Mouse (Mus musculus): ENCODE data around the gene Ebf1. TPM values are rescaled to one million over a fixed set of nuclear protein-coding genes. Genes with fewer than 3 reads are reported as not detected.

Ebf1 gene
- total and polyA plus RNA-seq, 3 experiments, result 0.04 TPM; not detected in 2

DNA sequence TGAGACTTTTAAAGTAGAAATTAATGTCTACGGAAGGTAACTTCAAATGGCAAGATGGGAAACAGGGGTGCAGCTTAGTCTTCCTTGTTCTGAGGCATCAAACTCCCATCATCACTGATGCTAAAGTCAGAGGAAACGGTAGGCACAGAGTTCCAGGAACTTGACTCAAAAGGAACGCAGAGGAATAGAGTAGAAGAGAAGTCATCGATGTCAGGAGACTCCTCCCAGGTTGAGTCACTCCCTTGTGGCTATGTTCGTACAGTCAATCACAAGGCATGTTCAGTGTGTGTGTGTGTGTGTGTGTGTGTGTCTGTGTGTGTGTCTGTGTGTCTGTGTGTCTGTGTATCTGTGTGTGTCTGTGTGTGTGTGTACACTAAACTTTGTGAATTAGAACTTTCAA, 108.6 kb downstream of the Ebf1 start:
- H3K4me3 ChIP-seq (ENCODE audit: control insufficient read depth in 1 of 2, insufficient read depth in 1 of 2, low read depth in 2 of 2, low read length in 2 of 2), result no peak overlapping the region
- no peaks in the 10 kb centered on the region for H3K79me2 ChIP-seq (ENCODE audit: control insufficient read depth, insufficient read depth, low read length, poor library complexity)
- H3K9me3 ChIP-seq (replicated peaks; ENCODE audit: insufficient read depth, low read length), result no peaks in the 10 kb centered on the region
- H3K36me3 ChIP-seq (ENCODE audit: control insufficient read depth in 1 of 2, insufficient read depth in 2 of 2, low read length in 2 of 2), result no peaks in the 10 kb centered on the region
- no peaks in the 10 kb centered on the region for H3K4me1 ChIP-seq (ENCODE audit: control insufficient read depth in 1 of 2, insufficient read depth in 2 of 2, low read length in 2 of 2)
- H3K27me3 ChIP-seq (ENCODE audit: control insufficient read depth in 1 of 2, insufficient read depth in 2 of 2, low read length in 2 of 2), result no peaks in the 10 kb centered on the region
- no peak for DNase-seq (ENCODE audit: low read depth, low spot score)
- TF ChIP-seq POLR2AphosphoS5 (IDR thresholded peaks at IDR 0.05; ENCODE audit: borderline replicate concordance, low read depth, low read length) (no peak), ZC3H11A (IDR thresholded peaks at IDR 0.05; ENCODE audit: low read depth, low read length) (no peak), POLR2A (IDR thresholded peaks at IDR 0.05; ENCODE audit: control insufficient read depth in 1 of 2, insufficient read depth in 1 of 2, low read depth in 1 of 2, low read length in 2 of 2, poor library complexity in 1 of 2) (no peak), E2F4 (IDR thresholded peaks at IDR 0.05; ENCODE audit: borderline replicate concordance, low read depth, low read length) (no peak), ETS1 (IDR thresholded peaks at IDR 0.05; ENCODE audit: low read depth, low read length) (no peak), ZNF384 (IDR thresholded peaks at IDR 0.05; ENCODE audit: low read depth, low read length) (no peak), NRF1 (IDR thresholded peaks at IDR 0.05; ENCODE audit: insufficient read depth, low read depth, low read length, poor library complexity, severe bottlenecking) (no peak), JUND (IDR thresholded peaks at IDR 0.05; ENCODE audit: low read depth, low read length) (no peak), RAD21 (IDR thresholded peaks at IDR 0.05; ENCODE audit: low read depth, low read length) (no peak), MAZ (IDR thresholded peaks at IDR 0.05; ENCODE audit: low read depth, low read length) (no peak), MYB (IDR thresholded peaks at IDR 0.05; ENCODE audit: low read depth, low read length) (no peak), USF2 (IDR thresholded peaks at IDR 0.05; ENCODE audit: borderline replicate concordance in 1 of 2, insufficient read depth in 1 of 2, low read depth in 1 of 2, low read length in 2 of 2) (no peak), MEF2A (IDR thresholded peaks at IDR 0.05; ENCODE audit: extremely low read depth, insufficient replicate concordance, low read depth, low read length, poor library complexity, severe bottlenecking) (no peak), MAFK (IDR thresholded peaks at IDR 0.05; ENCODE audit: borderline replicate concordance, low read depth, low read length) (no peak), USF1 (IDR thresholded peaks at IDR 0.05; ENCODE audit: low read depth, low read length) (no peak), EP300 (IDR thresholded peaks at IDR 0.05; ENCODE audit: low read depth in 1 of 2, low read length in 2 of 2) (no peak), RCOR1 (IDR thresholded peaks at IDR 0.05; ENCODE audit: low read depth, low read length) (no peak), POLR2AphosphoS2 (IDR thresholded peaks at IDR 0.05; ENCODE audit: low read length) (no peak), GABPA (IDR thresholded peaks at IDR 0.05; ENCODE audit: low read depth, low read length) (no peak), CTCF (IDR thresholded peaks at IDR 0.05 in 2 of 3, conservative IDR thresholded peaks at IDR 0.05 in 1 of 3; ENCODE audit: control insufficient read depth in 1 of 3, insufficient read depth in 1 of 3, low read depth in 2 of 3, low read length in 3 of 3, poor library complexity in 1 of 3, severe bottlenecking in 1 of 3) (no peak)
- H3K27ac ChIP-seq (ENCODE audit: control insufficient read depth, low read depth, low read length), result no peak overlapping the region
- no peak overlapping the region for H3K9ac ChIP-seq (ENCODE audit: control insufficient read depth, low read depth, low read length, poor library complexity, severe bottlenecking)

DNA sequence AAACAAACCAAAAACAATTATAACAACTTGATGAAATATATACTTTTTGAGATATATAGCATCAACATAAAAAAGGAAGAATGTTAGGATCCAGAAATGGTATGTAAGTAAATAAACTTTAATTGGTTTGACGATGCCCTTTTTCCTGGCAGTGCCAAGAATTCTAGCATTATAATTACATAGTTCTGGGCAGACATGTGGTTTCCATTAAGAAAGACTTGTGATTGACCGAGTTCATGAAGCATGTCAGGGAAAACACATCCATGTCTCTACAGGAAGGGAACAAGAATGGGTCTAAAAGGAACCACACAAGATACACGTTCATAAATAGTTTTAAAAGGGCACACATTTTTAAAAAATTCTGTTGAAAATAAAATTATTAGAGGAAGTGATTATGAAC, 110.3 kb downstream of the Ebf1 start:
- H3K27ac ChIP-seq (ENCODE audit: control insufficient read depth, low read depth, low read length), result no peak overlapping the region
- no peaks in the 10 kb centered on the region for H3K27me3 ChIP-seq (ENCODE audit: control insufficient read depth in 1 of 2, insufficient read depth in 2 of 2, low read length in 2 of 2)
- H3K79me2 ChIP-seq (ENCODE audit: control insufficient read depth, insufficient read depth, low read length, poor library complexity), result no peaks in the 10 kb centered on the region
- no peaks in the 10 kb centered on the region for H3K4me1 ChIP-seq (ENCODE audit: control insufficient read depth in 1 of 2, insufficient read depth in 2 of 2, low read length in 2 of 2)
- TF ChIP-seq USF1 (IDR thresholded peaks at IDR 0.05; ENCODE audit: low read depth, low read length), result no peak
- no peak for TF ChIP-seq ZNF384 (IDR thresholded peaks at IDR 0.05; ENCODE audit: low read depth, low read length)
- TF ChIP-seq CHD1 (IDR thresholded peaks at IDR 0.05; ENCODE audit: low read depth, low read length), result no peak
- TF ChIP-seq RCOR1 (IDR thresholded peaks at IDR 0.05; ENCODE audit: low read depth, low read length), result no peak
- no peak overlapping the region for H3K9ac ChIP-seq (ENCODE audit: control insufficient read depth, low read depth, low read length, poor library complexity, severe bottlenecking)
- H3K4me3 ChIP-seq (ENCODE audit: control insufficient read depth in 1 of 2, insufficient read depth in 1 of 2, low read depth in 2 of 2, low read length in 2 of 2), result no peak overlapping the region
- H3K9me3 ChIP-seq (replicated peaks; ENCODE audit: insufficient read depth, low read length), result no peaks in the 10 kb centered on the region
- no peak for DNase-seq (ENCODE audit: low read depth, low spot score)
- H3K36me3 ChIP-seq (ENCODE audit: control insufficient read depth in 1 of 2, insufficient read depth in 2 of 2, low read length in 2 of 2), result no peaks in the 10 kb centered on the region

Measured in MEL (cell line).